Mouse (Mus musculus) ES-E14 (cell line): ENCODE data around the gene Smim17. TPM values are rescaled to one million over a fixed set of nuclear protein-coding genes. Genes with fewer than 3 reads are reported as not detected.

Experiments
- DNase-seq: peaks from one replicate; pipeline ENCODE4 v3.0.0-alpha.2; 2013; ENCODE audit warnings: low read depth, low spot score
- H3K27ac ChIP-seq: 2 replicates; pipeline ENCODE4 v1.5.1; 2012; ENCODE audit warnings: low read depth, mild to moderate bottlenecking, low read length, moderate library complexity, mixed read lengths; ENCODE audit not compliant: poor library complexity, insufficient read depth, severe bottlenecking
- H3K36me3 ChIP-seq: 2 replicates; pipeline ENCODE4 v1.6.1; 2012; ENCODE audit warnings: mild to moderate bottlenecking, low read length, moderate library complexity, mixed read lengths; ENCODE audit not compliant: control insufficient read depth, poor library complexity, insufficient read depth, severe bottlenecking
- H3K4me1 ChIP-seq, 2 experiments: fragments of 150-350 bp in 1 of 2; sonication (generic) in 1 of 2; 2 replicates each; pipeline ENCODE4 v1.6.1; 2012; ENCODE audit warnings: low read length in 2 of 2, mild to moderate bottlenecking in 1 of 2, mixed read lengths in 1 of 2; ENCODE audit not compliant: control insufficient read depth in 2 of 2, insufficient read depth in 2 of 2, poor library complexity in 1 of 2
- H3K4me3 ChIP-seq, 2 experiments: fragments of 150-350 bp in 1 of 2; sonication (generic) in 1 of 2; 2 replicates each; pipeline ENCODE4 v1.5.1; 2012; ENCODE audit warnings: low read length in 2 of 2, low read depth in 1 of 2, mild to moderate bottlenecking in 1 of 2, mixed read lengths in 1 of 2; ENCODE audit not compliant: insufficient read depth in 1 of 2, poor library complexity in 1 of 2, severe bottlenecking in 1 of 2
- H3K9ac ChIP-seq: 2 replicates; pipeline ENCODE4 v1.6.1; 2012; ENCODE audit warnings: low read depth, mild to moderate bottlenecking, low read length, mixed read lengths; ENCODE audit not compliant: poor library complexity, insufficient read depth, severe bottlenecking
- H3K9me3 ChIP-seq: fragments of 150-350 bp; sonication (generic); 2 replicates; pipeline ENCODE4 v1.6.1; 2012; ENCODE audit warnings: low read depth, mild to moderate bottlenecking, low read length; ENCODE audit not compliant: control insufficient read depth, insufficient read depth
- CHD2 ChIP-seq: IDR thresholded peaks from 2 replicates; pipeline ENCODE4 v1.6.1; 2014; ENCODE audit warnings: mild to moderate bottlenecking, low read depth, low read length, inconsistent platforms
- HCFC1 ChIP-seq: IDR thresholded peaks from 2 replicates; pipeline ENCODE4 v1.6.1; 2012; ENCODE audit warnings: low read length, inconsistent platforms, borderline replicate concordance; ENCODE audit not compliant: insufficient read depth
- MAFK ChIP-seq: IDR thresholded peaks from 2 replicates; pipeline ENCODE4 v1.6.1; 2014; ENCODE audit warnings: mild to moderate bottlenecking, low read depth, low read length, inconsistent platforms; ENCODE audit not compliant: insufficient read depth
- ZC3H11A ChIP-seq: IDR thresholded peaks from 2 replicates; pipeline ENCODE4 v1.6.1; 2012; ENCODE audit warnings: low read depth, mild to moderate bottlenecking, inconsistent platforms, low read length, borderline replicate concordance
- ZNF384 ChIP-seq: IDR thresholded peaks from 2 replicates; pipeline ENCODE4 v1.6.1; 2012; ENCODE audit warnings: low read depth, low read length, inconsistent platforms
- in situ Hi-C, 2 experiments: fragments of 600-800 bp; cut with MboI; formaldehyde crosslinking; loops; one replicate each; pipeline ENCODE4 v1.15.1; 2025; ENCODE audit warnings: low sequenced_read_pairs in 2 of 2, inconsistent platforms in 1 of 2; ENCODE audit not compliant: unreplicated experiment in 2 of 2
- total RNA-seq: library from RNA; depleted of rRNA; stranded (reverse); fragments of 300-350 nt; gene quantifications from 2 replicates; pipeline ENCODE4 v1.2.3, GENCODE M21; 2012

The Smim17 gene
- total RNA-seq, 1 experiment, result 0.54 TPM

DNA sequence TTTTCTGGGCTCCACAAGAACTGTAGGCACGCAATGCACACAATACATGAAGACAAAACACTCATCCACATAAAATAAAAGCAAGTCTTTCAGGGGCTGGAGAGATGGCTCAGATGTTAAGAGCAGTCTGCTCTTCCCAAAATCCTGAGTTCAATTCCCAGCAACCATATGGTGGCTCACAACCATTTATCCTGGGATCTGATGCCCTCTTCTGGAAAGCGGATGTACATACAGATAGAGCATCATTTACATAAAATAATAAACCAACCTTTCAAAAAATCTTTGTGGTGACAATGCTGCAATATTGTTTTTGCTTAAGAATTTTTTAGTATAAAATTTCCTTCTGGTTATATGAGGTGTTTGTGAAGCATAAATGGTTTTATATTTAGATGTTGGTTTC is 17.1 kb upstream of the Smim17 start:
- Histone ChIP-seq H3K4me3 (no peak overlapping the region), H3K4me1 (0 out of 4 replicates have a peak, but pooled peaks cover 0 to 2% of the 10 kb centered on the region in 2 experiments), H3K9ac (no peak overlapping the region), H3K36me3 (no peaks in the 10 kb centered on the region), H3K27ac (no peak overlapping the region), H3K9me3 (no peaks in the 10 kb centered on the region)
- TF ChIP-seq ZNF384 (no peak), HCFC1 (no peak), CHD2 (no peak), MAFK (no peak), ZC3H11A (no peak)
- in situ Hi-C loops, result no loop called here
- DNase-seq, result no peak

DNA sequence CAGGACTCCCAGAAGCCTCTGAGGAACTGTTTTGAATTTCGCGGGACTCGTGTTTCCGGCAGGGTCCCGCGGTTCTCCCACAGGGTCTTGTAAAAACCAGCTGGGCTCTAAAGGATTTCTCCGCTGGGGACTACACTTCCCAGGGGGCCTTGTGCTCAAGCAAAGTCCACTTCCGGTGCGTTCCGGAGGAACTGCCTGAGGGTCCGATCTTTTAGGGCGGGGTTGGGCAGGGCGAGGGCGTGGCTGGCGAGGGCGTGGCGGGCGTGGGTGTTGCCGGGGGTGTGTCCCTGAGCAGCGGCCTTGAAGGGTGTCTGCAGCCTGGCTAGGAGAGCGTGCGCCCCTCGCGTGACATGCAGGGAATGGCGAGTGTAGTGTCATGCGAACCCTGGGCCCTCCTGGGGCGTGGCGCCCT is 15.5 kb upstream of the Smim17 start, which contains the start of gene Zfp28:
Gene Zfp28, plus strand, starts transcription at position 252 of the 412 bp plus-strand sequence.
- TF ChIP-seq MAFK (no peak), ZNF384 (no peak), HCFC1 (peak; percentile 97), ZC3H11A (no peak), CHD2 (no peak)
- no peaks in the 10 kb centered on the region for H3K9me3 ChIP-seq
- no peaks in the 10 kb centered on the region for H3K36me3 ChIP-seq
- peak; percentile 94 for DNase-seq
- in situ Hi-C loops, result no loop called here
- 0 out of 4 replicates have a peak, but pooled peaks cover 0 to 2% of the 10 kb centered on the region in 2 experiments for H3K4me1 ChIP-seq
- H3K4me3 ChIP-seq, result peak within 1 kb of the TSS; percentile 63 to 81
- peak within 1 kb of the TSS; percentile 74 for H3K9ac ChIP-seq
- H3K27ac ChIP-seq, result no peak within 1 kb of the TSS

DNA sequence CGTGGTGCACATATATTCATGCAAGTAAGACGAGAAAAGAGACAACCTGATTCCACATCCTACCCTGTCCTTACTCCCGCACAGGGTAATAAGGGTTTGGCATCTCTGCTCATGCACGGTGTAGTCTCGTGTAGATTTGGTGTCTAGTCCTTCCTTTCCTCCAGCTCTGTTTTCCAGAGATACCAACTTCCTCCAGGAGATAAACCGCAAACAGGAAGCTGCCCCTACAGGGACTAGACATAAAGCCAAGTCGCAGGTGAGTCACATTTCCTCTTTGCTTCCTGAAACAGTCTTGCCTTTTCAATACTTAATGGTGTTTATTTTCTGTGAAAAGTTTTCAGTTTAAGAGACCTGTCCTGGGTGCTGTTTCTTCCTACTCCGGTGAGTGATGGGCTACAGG is 14.5 kb upstream of the Smim17 start:
- H3K4me3 ChIP-seq, result no peak overlapping the region

DNA sequence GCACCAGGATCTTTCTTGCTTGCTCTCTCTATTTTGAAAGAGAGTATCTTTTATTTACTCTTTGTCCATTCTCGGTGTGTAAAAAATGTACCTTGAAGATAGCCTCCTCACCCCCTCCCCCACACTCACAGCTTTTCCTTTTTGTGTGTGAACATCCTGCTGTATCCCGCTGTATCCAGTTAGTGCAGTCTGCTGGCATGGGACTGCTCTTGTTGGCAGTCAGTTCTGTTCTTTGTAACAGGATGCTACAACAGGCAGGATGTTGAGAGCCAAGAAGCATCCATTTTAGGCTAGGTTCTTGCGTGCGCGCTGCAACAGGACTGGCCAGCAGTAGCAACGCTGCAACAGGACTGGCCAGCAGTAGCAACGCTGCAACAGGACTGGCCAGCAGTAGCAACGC is 11.5 kb upstream of the Smim17 start:
- no peak overlapping the region for H3K4me3 ChIP-seq
- H3K9me3 ChIP-seq, result no peaks in the 10 kb centered on the region
- in situ Hi-C loops, result no loop called here
- H3K4me1 ChIP-seq, result 0 out of 4 replicates have a peak, but pooled peaks cover 0 to 2% of the 10 kb centered on the region in 2 experiments
- H3K36me3 ChIP-seq, result no peaks in the 10 kb centered on the region
- TF ChIP-seq ZC3H11A, result no peak
- TF ChIP-seq MAFK, result no peak
- TF ChIP-seq HCFC1, result no peak
- TF ChIP-seq ZNF384, result no peak
- TF ChIP-seq CHD2, result no peak
- H3K9ac ChIP-seq, result no peak overlapping the region
- H3K27ac ChIP-seq, result no peak overlapping the region
- DNase-seq, result no peak

More for the DNA sequence above, 14.5 kb upstream of the Smim17 start:
- H3K36me3 ChIP-seq, result no peaks in the 10 kb centered on the region
- 0 out of 4 replicates have a peak, but pooled peaks cover 0 to 2% of the 10 kb centered on the region in 2 experiments for H3K4me1 ChIP-seq
- TF ChIP-seq CHD2 (no peak), ZNF384 (no peak), HCFC1 (no peak), ZC3H11A (no peak), MAFK (no peak)
- no peak overlapping the region for H3K27ac ChIP-seq
- DNase-seq, result no peak
- H3K9me3 ChIP-seq, result no peaks in the 10 kb centered on the region
- H3K9ac ChIP-seq, result no peak overlapping the region
- in situ Hi-C loops, result no loop called here
